15 mouse cellular contexts compared by ENCODE assay signal in genomic region chr3:136821039-136821438, GRCm38 (mm10).
"Had no signal": no experiment of that assay in that cellular context is flagged by ENCODE, and none has a peak within 500 bp of the region (broad histone marks: within the 10 kb centered on the region; RNA-seq: fewer than 3 reads in every experiment).

No protein-coding gene starts in this region.

- H3K27ac ChIP-seq: midbrain, embryonic 10.5 days; midbrain, embryonic 12.5 days; neural tube, embryonic 12.5 days; stomach, embryonic 15.5 days; stomach, postnatal 0 days had no signal

- H3K4me3 ChIP-seq: midbrain, embryonic 10.5 days; midbrain, embryonic 12.5 days; neural tube, embryonic 12.5 days; stomach, embryonic 15.5 days had no signal

- DNase-seq: lung, adult 18-20 months; lung, embryonic 14.5 days; lung, postnatal 10 days; lung, postnatal 4 days; midbrain, embryonic 14.5 days; right cerebral cortex, postnatal 14 days; thymus, adult 2 months; thymus, postnatal 25 days; thymus, postnatal 4 days had no signal

- H3K36me3 ChIP-seq: midbrain, embryonic 12.5 days had no signal

- H3K9ac ChIP-seq: lung, embryonic 14.5 days; midbrain, embryonic 12.5 days; neural tube, embryonic 12.5 days; stomach, embryonic 15.5 days had no signal

- H3K4me1 ChIP-seq: midbrain, embryonic 12.5 days; neural tube, embryonic 12.5 days; stomach, embryonic 15.5 days had no signal

- H3K27me3 ChIP-seq: midbrain, embryonic 12.5 days; neural tube, embryonic 12.5 days; stomach, embryonic 15.5 days had no signal

- H3K9me3 ChIP-seq: midbrain, embryonic 10.5 days; midbrain, embryonic 12.5 days; neural tube, embryonic 12.5 days; stomach, embryonic 15.5 days had no signal

- H3K4me2 ChIP-seq: lung, embryonic 14.5 days; midbrain, embryonic 12.5 days; neural tube, embryonic 12.5 days; stomach, embryonic 15.5 days had no signal

- ATAC-seq: midbrain, embryonic 16.5 days had no signal
